Mouse (Mus musculus) limb, embryonic 14.5 days (tissue): Measurements from ENCODE around the gene Gabbr2. TPM values are rescaled to one million over a fixed set of nuclear protein-coding genes. Genes with fewer than 3 reads are reported as not detected.

Experiments
- ATAC-seq: fragments of 200-750 bp; cut with Nextera tagmentation; 2 replicates; pipeline ENCODE4 v1.8.0; 2017; ENCODE audit warnings: low read depth, moderate number of reproducible peaks, moderate TSS enrichment; ENCODE audit not compliant: low FRiP score
- DNase-seq: peaks from one replicate; pipeline ENCODE4 v3.0.0-alpha.2; 2015; ENCODE audit warnings: low spot score
- H3K27ac ChIP-seq: fragments of 300-500 bp; sonication (generic); replicated peaks from 2 replicates; pipeline ENCODE4 v1.5.1; 2014; ENCODE audit warnings: low read depth, mild to moderate bottlenecking, low read length, moderate library complexity, mixed read lengths
- H3K27me3 ChIP-seq: fragments of 300-500 bp; sonication (generic); 2 replicates; pipeline ENCODE4 v1.6.1; 2014; ENCODE audit warnings: low read length, mixed read lengths; ENCODE audit not compliant: control insufficient read depth, insufficient read depth
- H3K36me3 ChIP-seq: fragments of 300-500 bp; sonication (generic); 2 replicates; pipeline ENCODE4 v1.6.1; 2014; ENCODE audit warnings: mild to moderate bottlenecking, low read length, moderate library complexity, mixed read lengths; ENCODE audit not compliant: control insufficient read depth, insufficient read depth
- H3K4me1 ChIP-seq: fragments of 300-500 bp; sonication (generic); 2 replicates; pipeline ENCODE4 v1.6.1; 2014; ENCODE audit warnings: antibody characterized with exemption, low read length, mixed read lengths; ENCODE audit not compliant: control insufficient read depth, insufficient read depth
- H3K4me2 ChIP-seq: fragments of 300-500 bp; sonication (generic); replicated peaks from 2 replicates; pipeline ENCODE4 v1.6.1; 2014; ENCODE audit warnings: low read depth, mild to moderate bottlenecking, low read length, moderate library complexity; ENCODE audit not compliant: severe bottlenecking
- H3K4me3 ChIP-seq: fragments of 300-500 bp; sonication (generic); replicated peaks from 2 replicates; pipeline ENCODE4 v1.5.1; 2014; ENCODE audit warnings: low read length
- H3K9ac ChIP-seq: fragments of 300-500 bp; sonication (generic); 2 replicates; pipeline ENCODE4 v1.6.1; 2014; ENCODE audit warnings: mild to moderate bottlenecking, low read depth, low read length, moderate library complexity; ENCODE audit not compliant: severe bottlenecking
- H3K9me3 ChIP-seq: fragments of 300-500 bp; sonication (generic); 2 replicates; pipeline ENCODE4 v1.6.1; 2016; ENCODE audit warnings: low read length; ENCODE audit not compliant: control insufficient read depth
- POLR2A ChIP-seq: fragments of 200-500 bp; IDR thresholded peaks from 2 replicates; pipeline ENCODE4 v1.8.0; 2012; ENCODE audit warnings: inconsistent platforms, mild to moderate bottlenecking, moderate library complexity, borderline replicate concordance; ENCODE audit not compliant: insufficient read depth, insufficient read length; ENCODE audit errors: extremely low read depth
- WGBS: fragments of 180-500 bp; shearing (Covaris S2); extraction: QIAGEN DNeasy Blood & Tissue Kit; methylation state at CpG from one replicate; pipeline ENCODE4 v1.1.7; 2014; 5-methylcytosine and 5-hydroxymethylcytosine counted together
- polyA plus RNA-seq, 2 experiments: library from polyadenylated mRNA; depleted of rRNA in 1 of 2; stranded (reverse) in 1 of 2; unstranded in 1 of 2; fragments of >200 nt; fragmentation: Nextera tagmentation in 1 of 2; extraction: Ambion mirVana in 1 of 2; gene quantifications; 2 replicates each; pipeline versions ENCODE4 v1.2.1 to v1.2.3; 2012 to 2014

The Gabbr2 gene
- polyA plus RNA-seq, 2 experiments = 0.15 to 0.30 TPM

GRCm38 (mm10) chr4:47015156-47015555 lies 23.5 kb upstream of the Gabbr2 start:
- Histone ChIP-seq H3K36me3 (peaks cover 16% of the 10 kb centered on the region), H3K27me3 (no peaks in the 10 kb centered on the region), H3K9me3 (no peaks in the 10 kb centered on the region), H3K9ac (no peak overlapping the region), H3K4me1 (peaks cover 5% of the 10 kb centered on the region; the same call in 1 of the 2 replicates), H3K4me2 (no peak overlapping the region), H3K27ac (no peak overlapping the region), H3K4me3 (no peak overlapping the region)
- no peak for TF ChIP-seq POLR2A
- DNase-seq (no peak), ATAC-seq (no peak)
- 34% methylated on average over 3 of the region's 3 CpGs for whole genome bisulfite sequencing

GRCm38 (mm10) chr4:47012476-47012875 lies 20.8 kb upstream of the Gabbr2 start:
- ATAC-seq = no peak
- Histone ChIP-seq H3K27ac (no peak overlapping the region), H3K27me3 (no peaks in the 10 kb centered on the region), H3K36me3 (peaks cover 16% of the 10 kb centered on the region), H3K4me1 (peaks cover 5% of the 10 kb centered on the region; the same call in 1 of the 2 replicates), H3K4me3 (no peak overlapping the region), H3K9ac (no peak overlapping the region), H3K4me2 (no peak overlapping the region), H3K9me3 (no peaks in the 10 kb centered on the region)
- DNase-seq = no peak
- 55% methylated on average over 10 of the region's 10 CpGs for WGBS
- no peak for TF ChIP-seq POLR2A

- DNase-seq = peak; percentile 22
- Histone ChIP-seq H3K9me3 (no peaks in the 10 kb centered on the region), H3K27me3 (no peaks in the 10 kb centered on the region), H3K27ac (no peak overlapping the region), H3K4me1 (peaks cover 5% of the 10 kb centered on the region; the same call in 1 of the 2 replicates), H3K4me3 (no peak overlapping the region), H3K36me3 (no peaks in the 10 kb centered on the region), H3K4me2 (no peak overlapping the region; the same call in 1 of the 2 replicates), H3K9ac (no peak overlapping the region)
- no peak for ATAC-seq
- WGBS = 37% methylated on average over 12 of the region's 12 CpGs
- no peak for TF ChIP-seq POLR2A
Observed at GRCm38 (mm10) chr4:47010400-47011231, 18.9 kb upstream of the Gabbr2 start.

- Histone ChIP-seq H3K4me3 (no peak overlapping the region), H3K27me3 (no peaks in the 10 kb centered on the region), H3K4me1 (no peaks in the 10 kb centered on the region), H3K9me3 (no peaks in the 10 kb centered on the region), H3K27ac (no peak overlapping the region), H3K9ac (no peak overlapping the region), H3K36me3 (no peaks in the 10 kb centered on the region), H3K4me2 (no peak overlapping the region)
- DNase-seq (no peak), ATAC-seq (no peak)
- WGBS = 63% methylated on average over 8 of the region's 8 CpGs
- TF ChIP-seq POLR2A = no peak
Observed at GRCm38 (mm10) chr4:47000626-47001395, 9.1 kb upstream of the Gabbr2 start.

- H3K27me3 ChIP-seq = peaks cover 16% of the 10 kb centered on the region
- H3K9me3 ChIP-seq = no peaks in the 10 kb centered on the region
- no peaks in the 10 kb centered on the region for H3K4me1 ChIP-seq
- no peak overlapping the region for H3K4me2 ChIP-seq
- ATAC-seq = no peak
- no peak overlapping the region for H3K27ac ChIP-seq
- no peak overlapping the region for H3K9ac ChIP-seq
- no peak for TF ChIP-seq POLR2A
- no peaks in the 10 kb centered on the region for H3K36me3 ChIP-seq
- no peak for DNase-seq
- no peak overlapping the region for H3K4me3 ChIP-seq
- 83% methylated on average over 2 of the region's 2 CpGs for WGBS
Observed at GRCm38 (mm10) chr4:46997969-46998368, 6.3 kb upstream of the Gabbr2 start.
